Comparison of ENCODE assay signal across 9 mouse cellular contexts in the genomic region with DNA sequence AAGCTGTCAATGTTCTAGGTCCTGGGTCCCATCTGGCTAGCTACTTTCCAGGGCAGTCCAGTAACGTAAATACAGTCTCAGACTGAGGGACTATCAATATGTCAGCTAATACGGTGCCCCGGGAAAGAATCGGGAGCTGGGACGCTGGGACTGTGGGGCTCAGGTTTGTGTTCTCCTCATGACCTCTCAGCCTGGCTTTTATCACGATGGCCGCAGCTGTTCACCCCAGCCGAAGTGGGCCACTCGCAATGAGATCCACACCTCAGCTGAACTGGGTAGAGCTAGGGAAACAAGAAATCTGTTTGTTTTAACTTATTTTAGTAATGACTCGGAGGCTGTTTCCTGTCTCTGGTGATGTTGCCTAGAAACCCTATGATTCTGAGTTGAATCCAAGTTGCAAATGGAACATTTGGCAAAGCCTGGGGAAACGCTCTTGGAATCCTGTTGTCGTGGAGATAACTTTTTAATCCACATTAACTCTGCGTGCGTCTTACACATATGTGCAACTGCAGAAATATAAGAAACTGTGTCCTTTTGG.
DNase-seq lines count a peak whose midpoint lies in the region; ATAC-seq lines count a peak whose summit lies in the region.
"Had no signal": no experiment of that assay in that cellular context is flagged by ENCODE, and none has a peak within 500 bp of the region (broad histone marks: within the 10 kb centered on the region; RNA-seq: fewer than 3 reads in every experiment).

No protein-coding gene starts in this region.

- H3K4me1 ChIP-seq in forebrain, embryonic 16.5 days (replicated peaks; ENCODE audit: control insufficient read depth, insufficient read depth, low read length), result peaks cover 41% of the 10 kb centered on the region
- H3K4me1 ChIP-seq: liver, embryonic 15.5 days had no signal

- H3K27me3 ChIP-seq in forebrain, embryonic 16.5 days (replicated peaks; ENCODE audit: control insufficient read depth, insufficient read depth, low read length), result no peaks in the 10 kb centered on the region
- H3K27me3 ChIP-seq: liver, embryonic 15.5 days had no signal

- H3K4me3 ChIP-seq in forebrain, embryonic 16.5 days (replicated peaks; ENCODE audit: low read length), result no peak overlapping the region
- H3K4me3 ChIP-seq: liver, embryonic 15.5 days had no signal

- H3K4me2 ChIP-seq in forebrain, embryonic 16.5 days (ENCODE audit: low read length), result peak overlapping the region; percentile 26
- H3K4me2 ChIP-seq: liver, embryonic 15.5 days had no signal

- no peak overlapping the region for H3K9ac ChIP-seq in forebrain, embryonic 16.5 days (replicated peaks; ENCODE audit: low read depth, low read length)
- H3K9ac ChIP-seq: liver, embryonic 15.5 days had no signal

- DNase-seq in urinary bladder, postnatal 14 days (ENCODE audit: low spot score), result peak; percentile 23
- DNase-seq in urinary bladder, adult 2 months (ENCODE audit: low spot score), result no peak
- DNase-seq in heart, postnatal 14 days, result peak; percentile 21 to 40
- peak; percentile 79 for DNase-seq in layer of hippocampus, adult 9-11 months
- DNase-seq in right cerebral cortex, postnatal 14 days, result peak; percentile 12
- DNase-seq in adrenal gland, postnatal 14 days, result no peak
- no peak for DNase-seq in ovary, postnatal 14 days (ENCODE audit: low spot score)

- intact Hi-C loops in heart, postnatal 14 days (cut with DNase I), result no loop called here

- peak; percentile 51 for ATAC-seq in forebrain, embryonic 16.5 days

- no peaks in the 10 kb centered on the region for H3K36me3 ChIP-seq in forebrain, embryonic 16.5 days (ENCODE audit: control insufficient read depth, insufficient read depth)
- H3K36me3 ChIP-seq: liver, embryonic 15.5 days had no signal

- H3K9me3 ChIP-seq in forebrain, embryonic 16.5 days (ENCODE audit: control insufficient read depth, low read length), result no peaks in the 10 kb centered on the region
- H3K9me3 ChIP-seq: liver, embryonic 15.5 days had no signal

- WGBS in forebrain, embryonic 16.5 days, result 53% methylated on average over 14 of the region's 14 CpGs

- H3K27ac ChIP-seq in forebrain, embryonic 16.5 days (ENCODE audit: low read length), result peak overlapping the region; percentile 83
- H3K27ac ChIP-seq: liver, embryonic 15.5 days had no signal

Comparison
In these comparisons a context has a peak if more than half of its experiments do, and no peak if none do; other contexts are left out.
1. DNase-seq: peak in urinary bladder, postnatal 14 days (single experiment), heart, postnatal 14 days (2 of 2), layer of hippocampus, adult 9-11 months (single experiment) and right cerebral cortex, postnatal 14 days (single experiment); none in urinary bladder, adult 2 months (single experiment), adrenal gland, postnatal 14 days (single experiment) and ovary, postnatal 14 days (single experiment).